Mouse (Mus musculus) CD4-positive, CD25-positive, alpha-beta regulatory T cell, adult 2 months (primary cell): ENCODE data around the gene Mavs.
"Not testable (repeated sequence)": the region's sequence is repeated elsewhere in the genome, so short reads cannot be mapped to it uniquely, and the experiment has no call there.

ENCODE experiments used
- DNase-seq: peaks from one replicate; pipeline ENCODE4 v3.0.0-alpha.2; 2012; ENCODE audit warnings: low read depth, low spot score

Mavs gene

DNA sequence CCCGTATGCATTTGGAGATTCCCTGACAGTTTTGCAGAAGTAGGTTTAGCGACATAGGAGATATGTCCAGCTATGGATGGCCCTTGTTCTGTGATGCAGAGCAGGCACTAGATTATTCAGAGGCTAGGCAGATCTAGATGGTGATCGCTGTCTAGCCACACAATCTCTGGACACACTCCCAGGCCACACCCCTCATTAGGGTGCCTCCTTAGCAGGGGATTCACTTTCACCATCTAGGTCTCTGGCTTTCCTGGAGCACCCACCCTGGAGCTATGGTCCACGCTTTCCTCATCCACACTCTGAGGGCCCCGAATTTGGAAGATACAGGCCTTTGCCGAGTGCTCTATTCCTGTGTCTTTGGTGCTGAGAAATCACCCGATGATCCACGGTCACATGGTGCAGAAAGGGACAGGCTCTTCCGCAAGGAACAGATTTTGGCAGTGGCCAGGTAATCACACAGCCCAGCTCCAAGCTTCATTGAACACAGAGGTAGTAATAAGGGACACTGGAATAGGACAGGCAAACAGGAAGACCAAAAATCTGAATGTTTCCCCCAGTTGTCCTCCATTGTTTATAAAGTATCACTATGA, 22.7 kb upstream of the Mavs start:
- no peak for DNase-seq

DNA sequence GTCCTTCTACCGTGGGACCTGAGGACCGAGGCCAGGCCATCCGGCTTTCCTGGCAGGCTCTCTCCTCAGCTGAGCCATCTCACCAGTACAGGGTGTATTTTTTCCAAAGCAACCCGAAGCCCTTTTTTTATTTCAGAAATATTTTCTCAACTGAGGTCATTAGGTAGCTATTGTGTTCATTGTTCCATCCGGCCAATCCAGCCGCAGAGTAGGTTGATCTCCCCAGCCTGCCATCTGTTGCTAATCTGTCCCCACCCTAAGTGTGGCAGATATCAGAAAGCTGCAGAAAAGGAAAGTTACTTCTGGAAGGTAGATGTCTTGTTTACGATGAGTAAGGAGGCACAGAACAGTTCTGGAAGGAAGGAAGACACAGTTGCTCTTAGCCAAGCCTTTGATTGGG, 20.1 kb upstream of the Mavs start:
- no peak for DNase-seq

DNA sequence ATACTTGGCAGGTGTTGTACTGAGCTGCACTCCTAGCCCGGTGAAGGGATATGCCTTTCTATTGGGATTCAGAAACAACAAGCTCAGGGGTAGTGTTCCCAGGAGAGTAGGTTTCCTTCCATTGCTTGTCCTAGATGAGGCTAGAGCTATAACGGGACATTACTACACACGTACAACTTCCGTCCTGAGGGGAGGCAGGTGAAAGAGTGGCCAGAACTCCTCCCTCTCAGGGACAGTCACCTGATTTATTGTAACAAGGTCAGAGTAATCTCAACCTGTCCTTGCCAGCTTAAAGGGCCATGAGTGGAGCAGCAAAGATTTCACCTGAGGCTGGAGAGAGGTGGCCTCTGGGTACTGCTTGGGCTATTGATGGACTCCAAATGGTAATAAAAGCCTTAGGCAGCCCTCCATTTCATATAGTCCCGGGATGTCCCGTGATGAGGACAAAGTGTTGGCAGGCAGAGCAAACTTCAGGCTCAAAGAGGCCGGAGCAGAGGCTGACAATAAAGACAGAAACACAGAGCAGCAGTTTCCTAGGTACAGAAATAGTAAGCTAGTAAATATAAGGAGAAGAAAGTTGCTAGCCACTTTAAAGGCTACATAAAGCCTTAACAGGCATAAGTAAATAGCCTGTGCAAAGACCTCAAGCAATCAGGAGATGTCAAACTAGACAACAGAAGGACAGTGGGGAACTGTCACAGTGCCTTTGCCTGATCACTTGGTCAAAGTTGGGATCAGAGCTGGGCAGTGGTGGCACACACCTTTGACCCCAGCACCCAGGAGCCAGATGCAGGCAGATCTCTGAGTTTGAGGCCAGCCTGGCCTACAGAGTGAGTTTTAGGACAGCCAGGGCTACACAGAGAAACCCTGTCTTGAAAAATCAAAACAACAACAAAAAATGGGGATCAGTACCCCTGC, 17.7 kb upstream of the Mavs start:
- no peak for DNase-seq

DNA sequence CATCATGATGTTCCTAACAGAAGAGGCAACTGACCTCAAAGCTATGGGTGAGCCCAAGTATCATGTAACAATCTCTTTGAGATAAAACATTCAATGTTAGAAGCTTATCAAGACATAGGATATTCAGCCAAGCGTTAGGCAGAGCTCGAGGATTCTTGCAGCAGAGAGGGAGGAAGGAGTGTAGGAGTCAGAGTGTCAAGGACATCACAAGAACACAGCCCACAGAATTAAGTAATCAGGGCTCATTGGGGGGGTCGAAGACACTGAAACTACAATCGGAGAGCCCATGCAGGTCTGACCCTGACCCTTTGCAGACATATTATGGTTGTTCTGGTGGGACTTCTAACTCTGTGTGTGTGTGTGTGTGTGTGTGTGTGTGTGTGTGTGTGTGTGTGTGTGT, 13.8 kb upstream of the Mavs start:
- DNase-seq, result no peak

DNA sequence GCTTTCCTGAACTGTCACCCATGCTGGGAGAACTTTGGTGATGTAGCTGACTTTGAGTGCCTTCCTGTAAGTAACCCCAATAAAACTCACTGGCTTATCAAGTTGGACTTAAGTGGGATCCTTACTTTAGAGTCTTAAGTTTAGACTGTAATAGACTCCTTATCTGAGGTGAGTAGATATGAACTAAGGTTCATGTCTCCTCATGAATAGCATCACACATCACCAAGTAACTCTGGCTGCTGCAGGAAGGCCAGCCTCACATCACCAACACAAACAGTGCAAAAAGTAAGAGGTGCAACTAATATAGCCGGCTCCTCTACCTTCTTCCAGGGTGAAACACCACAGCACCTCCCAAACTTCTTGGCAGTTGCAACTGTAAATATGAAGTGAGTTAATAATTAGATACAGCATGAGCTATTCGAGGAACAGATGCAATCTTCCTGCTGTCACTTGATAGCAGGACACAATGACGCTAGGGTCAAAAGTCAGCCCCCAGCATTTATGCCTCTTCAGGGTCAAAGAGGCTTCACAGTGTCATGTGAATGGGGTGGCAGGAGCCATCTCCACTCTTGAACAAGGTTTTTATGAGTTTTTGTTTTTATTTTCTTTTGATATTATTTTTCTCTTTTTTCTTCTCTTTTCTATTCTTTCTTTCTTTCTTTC, 11.9 kb upstream of the Mavs start:
- no peak for DNase-seq

DNA sequence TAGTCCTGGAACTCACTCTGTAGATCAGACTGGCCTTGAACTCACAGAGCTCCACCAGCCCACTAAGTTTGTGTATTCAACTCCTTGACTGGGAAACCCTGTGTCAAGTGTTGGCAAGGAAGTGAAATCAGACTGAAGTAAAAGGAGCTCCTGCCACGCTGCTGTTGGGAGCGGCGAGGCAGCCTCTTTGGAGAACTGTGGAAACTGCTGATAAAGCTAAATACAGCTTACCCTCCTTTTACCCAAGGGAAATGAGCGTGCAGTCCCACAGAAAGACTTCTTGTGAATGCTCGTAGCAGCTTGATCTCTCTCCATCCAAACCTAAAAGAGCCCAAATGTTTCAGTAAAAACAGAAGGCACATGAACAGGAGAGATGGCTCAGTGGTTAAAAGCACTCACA, 11.3 kb upstream of the Mavs start:
- DNase-seq, result no peak

DNA sequence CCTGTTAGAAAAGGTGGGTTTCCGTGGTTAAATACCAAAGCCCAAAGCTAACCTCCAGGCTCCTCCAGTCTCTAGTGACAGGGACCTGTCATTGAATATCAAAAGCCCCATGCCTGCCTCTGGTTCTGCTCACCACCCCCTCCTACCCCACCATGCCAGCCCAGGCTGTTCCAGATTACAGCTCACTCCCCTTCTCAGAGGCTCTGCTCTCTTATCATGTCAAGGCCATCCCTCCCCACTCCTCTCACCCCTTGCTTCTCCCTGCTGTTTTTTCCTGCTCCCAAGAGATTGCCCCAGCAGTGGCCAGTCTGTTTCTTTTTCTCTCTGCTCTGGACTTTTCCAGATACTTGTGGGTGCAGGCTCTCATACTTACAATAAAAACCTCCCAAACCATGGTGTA, 10.3 kb upstream of the Mavs start:
- DNase-seq, result no peak

DNA sequence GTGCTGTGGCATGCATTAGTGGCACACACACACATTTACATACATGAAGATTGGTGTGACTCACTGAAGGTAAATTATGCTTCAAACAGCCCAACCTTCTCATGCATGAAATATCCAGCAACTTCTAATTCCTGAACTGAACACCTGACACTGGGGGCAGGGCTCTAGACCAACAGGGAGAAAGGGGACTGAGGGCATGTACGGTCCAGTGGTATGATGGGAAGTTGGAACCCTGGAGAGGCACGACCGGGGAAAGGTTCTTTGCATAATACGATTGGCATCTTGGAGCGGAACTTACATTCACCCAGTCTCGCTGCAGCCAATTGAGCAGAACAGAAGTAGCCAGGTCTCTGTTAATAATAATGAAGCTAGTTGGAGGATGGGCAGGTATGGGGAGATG, 8.7 kb upstream of the Mavs start:
- no peak for DNase-seq

DNA sequence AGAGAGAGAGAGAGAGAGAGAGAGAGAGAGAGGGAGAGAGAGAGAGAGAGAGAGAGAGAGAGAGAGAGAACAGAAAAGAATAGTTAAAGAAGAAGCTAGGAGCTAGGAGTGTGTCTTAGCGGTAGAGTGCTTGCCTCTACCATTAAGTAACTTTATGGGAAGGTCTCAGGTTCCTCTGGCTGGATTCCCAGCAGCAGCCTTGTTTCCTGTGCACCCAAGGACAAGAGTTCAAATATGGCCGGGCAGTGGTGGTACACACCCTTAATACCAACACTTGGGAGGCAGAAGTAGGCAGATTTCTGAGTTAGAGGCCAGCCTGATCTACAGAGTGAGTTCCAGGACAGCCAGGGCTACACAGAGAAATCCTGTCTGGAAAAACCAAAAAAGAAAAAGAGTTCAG, 7.2 kb upstream of the Mavs start:
- not testable (repeated sequence) for DNase-seq

DNA sequence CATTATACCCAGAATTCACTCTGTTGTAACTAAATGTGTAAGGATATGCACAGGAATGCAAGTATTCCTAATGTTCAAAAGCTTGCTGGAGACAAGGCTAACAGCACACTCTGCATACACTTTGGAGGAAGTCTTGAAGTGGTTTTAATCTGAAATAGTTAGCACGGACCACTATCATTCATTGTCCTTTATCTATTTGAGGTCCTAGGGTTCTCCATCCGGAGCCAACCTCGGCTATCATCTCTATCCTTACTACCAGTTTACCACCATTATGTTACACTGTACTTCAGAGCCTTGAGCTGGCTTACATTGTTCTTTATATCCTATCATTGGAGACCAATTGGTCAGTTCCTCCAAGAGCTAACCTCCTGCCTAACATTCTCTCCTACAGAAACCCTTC, 6.6 kb upstream of the Mavs start:
- no peak for DNase-seq

DNA sequence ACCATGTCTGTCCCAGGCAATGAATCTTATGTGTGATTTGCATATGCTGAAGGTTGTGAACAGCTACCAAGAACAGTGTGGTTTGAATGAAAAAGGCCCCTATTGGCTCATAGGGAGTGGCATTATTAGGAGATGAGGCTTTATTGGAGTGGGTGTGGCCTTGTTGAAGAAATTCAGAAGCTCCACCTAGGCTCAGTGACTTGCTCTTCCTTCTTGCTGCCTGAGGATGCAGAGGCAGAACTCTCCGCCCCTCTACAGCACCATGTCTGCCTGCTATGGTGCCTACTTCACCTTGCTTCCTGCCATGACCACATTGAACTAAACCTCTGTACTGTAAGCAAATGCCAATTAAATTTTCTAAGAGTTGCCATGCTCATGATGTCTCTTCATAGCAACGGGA, 1.3 kb upstream of the Mavs start:
- peak; percentile 57 for DNase-seq

DNA sequence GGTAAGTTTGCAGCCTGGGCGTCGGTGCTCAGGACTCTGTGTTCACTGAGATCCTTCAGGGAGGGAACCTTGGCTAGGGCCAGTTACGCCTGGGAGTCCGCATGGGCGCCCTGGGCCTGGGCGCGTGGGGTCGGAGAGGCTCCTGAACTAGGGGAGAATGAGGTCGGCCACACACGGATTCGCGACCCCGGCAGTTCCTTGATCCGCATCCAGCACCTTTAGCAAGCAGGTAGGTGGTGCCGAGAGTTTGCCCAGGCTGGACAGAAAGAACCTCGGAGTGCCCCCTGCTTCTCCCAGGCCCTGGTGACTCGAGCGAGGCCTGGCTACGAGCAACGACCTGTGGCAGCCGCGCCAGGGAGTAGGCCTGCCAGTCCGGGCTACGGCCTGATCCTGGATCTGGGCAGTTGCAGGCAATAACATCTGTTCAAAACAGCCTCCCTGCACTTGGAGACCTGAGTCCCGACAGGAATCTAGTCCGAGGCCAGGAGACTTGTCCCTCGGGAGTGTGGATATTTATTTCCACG, 326 bp downstream of the Mavs start:
- DNase-seq, result no peak

DNA sequence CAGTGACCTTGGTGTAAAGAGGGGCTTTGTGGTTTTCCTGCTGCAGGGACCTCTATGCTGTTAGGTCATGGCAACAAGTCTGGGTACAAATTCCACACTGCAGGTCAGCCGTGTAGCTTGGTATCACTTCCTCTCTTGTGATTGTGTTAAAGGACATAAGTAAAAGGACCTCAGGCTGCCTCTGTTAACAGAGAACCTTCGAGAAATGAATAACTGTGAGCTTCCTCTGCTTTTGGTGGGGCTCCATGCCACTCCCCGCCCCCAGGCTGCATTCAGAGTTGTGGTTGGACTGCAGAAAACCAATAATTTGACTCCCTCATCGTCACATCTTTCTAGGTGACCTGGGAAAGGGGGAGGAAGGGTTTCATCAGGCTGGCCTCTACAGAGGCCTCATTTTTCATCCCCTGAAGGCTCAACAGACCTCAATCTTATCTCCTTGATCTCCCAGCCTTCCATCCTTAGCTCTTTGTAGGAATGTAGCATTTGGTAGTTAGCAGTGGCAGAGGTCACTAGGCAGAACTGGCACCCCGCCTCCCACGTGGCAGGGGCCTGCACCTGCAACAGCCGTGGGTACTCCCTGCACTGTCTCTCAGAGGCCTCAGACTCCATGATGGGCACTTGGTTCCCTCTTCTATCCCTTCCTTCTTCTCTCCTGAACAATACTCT, 1.2 kb downstream of the Mavs start:
- no peak for DNase-seq

DNA sequence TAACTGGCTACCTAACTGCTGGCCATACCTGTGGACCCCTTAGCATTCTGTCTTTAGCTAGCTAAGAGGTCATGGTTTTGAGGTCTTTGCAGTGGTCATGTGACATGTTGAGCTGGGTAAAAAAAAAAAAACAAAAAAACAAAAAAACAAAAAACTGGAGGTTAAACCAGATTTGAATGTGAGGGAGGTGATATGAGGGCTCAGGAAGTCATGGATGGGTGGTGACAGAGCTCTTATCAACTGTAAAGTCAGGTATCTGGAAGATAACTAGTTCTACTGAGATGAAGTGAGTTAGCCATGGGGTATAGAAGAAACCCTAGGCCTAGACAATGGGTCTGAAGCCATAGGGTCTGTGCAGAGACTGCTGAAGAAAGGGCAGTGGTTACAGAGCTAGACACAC, 8.3 kb downstream of the Mavs start:
- DNase-seq, result no peak

DNA sequence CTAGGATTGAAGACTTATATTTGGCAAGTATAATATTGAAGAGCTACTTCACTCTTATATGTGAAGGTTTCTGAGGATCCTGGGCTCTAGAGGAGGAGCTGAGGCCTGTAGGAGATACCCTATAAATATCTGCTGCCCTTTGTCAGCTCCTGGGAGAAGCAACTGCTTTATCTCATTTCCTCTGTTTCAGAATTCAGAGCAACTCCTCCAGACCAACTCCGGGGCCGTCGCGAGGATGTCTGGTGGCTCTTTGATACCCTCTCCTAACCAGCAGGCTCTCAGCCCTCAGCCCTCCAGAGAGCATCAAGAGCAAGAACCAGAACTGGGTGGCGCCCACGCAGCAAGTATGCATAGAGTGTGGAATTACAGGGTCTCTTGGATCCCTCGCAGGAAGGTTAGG, 9.1 kb downstream of the Mavs start:
- no peak for DNase-seq

DNA sequence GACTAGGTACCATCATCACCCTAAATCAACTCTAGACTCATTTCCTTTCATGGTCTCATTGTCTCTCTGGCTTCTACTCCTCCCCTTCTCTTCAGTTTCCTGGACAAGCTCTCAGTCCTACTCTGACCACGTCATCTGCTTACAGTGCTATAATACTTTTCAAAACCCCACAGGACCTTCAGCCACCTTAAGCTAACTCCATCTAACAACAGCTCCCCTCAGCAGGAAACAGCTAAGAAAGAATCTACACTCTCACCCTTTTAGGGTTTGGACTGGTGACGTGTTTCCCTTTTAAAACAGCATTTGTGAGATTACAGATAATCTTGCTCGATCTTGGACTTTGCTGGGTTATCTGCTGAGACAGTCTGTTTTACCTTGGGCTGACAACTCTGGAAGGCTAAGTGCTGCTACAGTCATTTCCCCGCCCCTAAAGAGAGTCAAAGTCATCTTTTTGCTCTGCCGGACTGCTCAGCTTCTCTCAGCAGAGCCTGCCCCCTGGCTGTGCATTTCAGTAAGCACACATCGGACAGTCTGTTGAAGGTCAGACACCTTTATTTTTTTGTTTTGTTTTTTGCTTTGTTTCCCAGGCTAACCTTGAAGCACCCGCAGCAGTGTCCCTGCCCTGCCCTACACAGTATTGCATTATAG, 19.9 kb downstream of the Mavs start:
- DNase-seq, result peak; percentile 83

DNA sequence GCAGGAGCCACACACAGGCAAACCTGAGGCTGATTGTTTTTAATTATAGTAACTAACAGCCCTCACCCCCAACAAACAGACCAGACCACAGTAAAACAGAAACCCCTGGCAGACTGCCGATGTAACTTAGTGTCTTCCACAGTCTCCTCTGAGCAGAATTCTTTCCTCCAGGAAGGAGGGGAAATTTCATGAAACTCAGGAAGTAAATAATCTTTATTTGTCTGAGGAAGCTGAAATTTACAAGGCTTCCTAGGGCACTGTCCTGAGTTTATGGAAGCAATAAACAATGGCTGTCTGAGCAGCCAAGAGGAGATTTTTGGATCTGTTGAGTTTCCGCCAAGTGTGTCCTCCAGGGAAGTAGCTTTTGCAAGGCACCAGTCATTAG, 20.5 kb downstream of the Mavs start:
- no peak for DNase-seq

DNA sequence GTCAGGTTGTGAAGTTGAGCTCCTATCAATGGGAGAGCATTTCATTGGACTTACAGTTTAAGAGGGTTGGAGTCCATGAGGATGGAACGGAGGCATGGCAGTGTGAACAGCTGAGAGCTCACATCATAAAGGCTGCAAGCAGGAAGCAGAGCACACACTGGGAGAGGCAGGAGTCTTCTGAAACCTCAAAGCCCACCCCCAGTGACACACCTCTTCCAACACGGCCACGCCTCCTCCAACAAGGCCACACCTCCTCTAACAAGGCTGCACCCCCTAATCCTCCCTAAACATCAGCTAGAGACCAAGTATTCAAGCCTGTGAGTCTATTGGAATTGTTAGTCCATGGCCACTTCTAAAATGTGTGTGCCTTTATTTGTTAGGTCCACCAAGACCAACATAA, 21.9 kb downstream of the Mavs start:
- DNase-seq, result peak; percentile 26

DNA sequence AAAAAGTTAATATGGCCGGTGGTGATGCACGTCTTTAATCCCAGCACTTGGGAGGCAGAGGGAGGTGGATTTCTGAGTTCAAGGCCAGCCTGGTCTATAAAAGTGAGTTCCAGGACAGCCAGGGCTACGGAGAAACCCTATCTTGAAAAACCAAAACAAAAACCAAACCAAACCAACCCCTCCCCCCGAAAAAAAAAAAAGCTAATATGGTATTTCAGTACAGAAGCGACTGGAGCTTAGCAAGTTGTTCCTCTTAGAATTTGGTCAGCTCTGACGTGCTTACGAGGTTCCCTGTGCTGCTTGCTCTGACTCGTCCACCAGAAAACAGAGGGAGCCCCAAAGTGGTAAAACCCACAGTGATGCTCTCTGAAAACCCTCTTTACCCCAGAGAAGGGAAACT, 24.8 kb downstream of the Mavs start:
- no peak for DNase-seq

DNA sequence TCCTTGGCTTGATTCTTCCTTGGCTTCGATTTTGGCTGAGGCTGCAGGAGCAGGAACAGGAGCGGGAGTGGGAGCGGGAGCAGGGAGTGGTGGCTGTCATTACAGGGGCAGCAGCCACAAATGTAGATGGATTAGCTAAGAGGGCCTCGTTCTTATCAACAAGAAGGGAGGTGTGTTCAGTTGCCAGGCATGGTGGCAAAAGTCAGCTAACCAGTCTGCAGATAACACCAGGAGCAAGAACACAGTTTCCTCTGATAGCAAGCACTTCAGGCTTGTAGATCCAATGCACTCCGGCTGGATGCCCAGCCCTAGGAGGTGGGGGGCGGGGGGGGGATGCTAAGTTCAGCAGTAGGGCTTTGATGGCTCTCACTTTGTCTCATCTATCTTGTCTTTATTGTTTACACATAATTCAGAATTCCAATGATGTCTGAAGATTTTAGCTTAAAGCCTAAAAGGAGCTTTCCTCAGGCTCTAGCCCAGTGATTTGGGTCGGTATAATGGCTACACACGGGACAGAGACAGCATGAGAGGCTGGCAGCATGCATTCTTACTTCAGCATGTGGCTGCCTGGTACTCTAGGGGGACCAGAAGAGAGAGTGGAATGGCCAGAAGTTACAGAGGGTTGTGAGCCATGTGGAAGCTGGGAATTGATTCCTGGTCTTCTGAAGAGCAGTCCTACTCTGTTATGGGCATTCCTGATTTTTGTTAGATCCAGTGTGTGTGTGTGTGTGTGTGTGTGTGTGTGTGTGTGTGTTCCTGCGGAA, 26.9 kb downstream of the Mavs start:
- no peak for DNase-seq
